Mouse (Mus musculus): ENCODE data around the gene Tmtc1.

- TF ChIP-seq POLR2AphosphoS2 (IDR thresholded peaks at IDR 0.05; ENCODE audit: insufficient read length, low read depth) (no peak), POLR2A (IDR thresholded peaks at IDR 0.05; ENCODE audit: insufficient read length, low read depth) (no peak), TCF12 (IDR thresholded peaks at IDR 0.05; ENCODE audit: insufficient read depth, poor library complexity, severe bottlenecking) (no peak), MYOD1 (IDR thresholded peaks at IDR 0.05; ENCODE audit: control insufficient read depth in 1 of 3, insufficient read length in 2 of 3, low read depth in 2 of 3) (no peak), CEBPB (IDR thresholded peaks at IDR 0.05; ENCODE audit: insufficient read depth, poor library complexity, severe bottlenecking) (no peak), MYOG (IDR thresholded peaks at IDR 0.05; ENCODE audit: control insufficient read depth in 1 of 3, insufficient read depth in 1 of 3, insufficient read length in 2 of 3, low read depth in 2 of 3) (no peak), USF1 (IDR thresholded peaks at IDR 0.05; ENCODE audit: low read depth) (no peak), MAX (IDR thresholded peaks at IDR 0.05; ENCODE audit: low read depth) (no peak), REST (IDR thresholded peaks at IDR 0.05; ENCODE audit: insufficient read depth, insufficient read length) (no peak), TCF3 (IDR thresholded peaks at IDR 0.05; ENCODE audit: insufficient read length, low read depth) (no peak)
These were observed 201.9 kb downstream of the Tmtc1 start for GRCm38 (mm10) chr6:148242304-148242703.

All from myocyte (in vitro differentiated cells).